ENCODE assay signal across 7 mouse cellular contexts in genomic region chr13:92751726-92752565, GRCm38 (mm10). TPM values are rescaled to one million over a fixed set of nuclear protein-coding genes. Genes with fewer than 3 reads are reported as not detected.
DNase-seq lines count a peak whose midpoint lies in the region; ATAC-seq and TF ChIP-seq lines count a peak whose summit lies in the region.

No protein-coding gene starts in this region.

- WGBS in hindbrain, postnatal 0 days = 46% methylated on average over 21 of the region's 21 CpGs

- DNase-seq in adrenal gland, adult 18-20 months (ENCODE audit: low spot score in 2 of 2) = peak; percentile 82 to 89
- peak; percentile 89 to 94 for DNase-seq in cerebellum, postnatal 25 days
- DNase-seq in frontal cortex, postnatal 36 days (ENCODE audit: low spot score in 2 of 2) = peak; percentile 93 to 98
- DNase-seq in hindbrain, postnatal 0 days (ENCODE audit: low spot score) = peak; percentile 98
- DNase-seq in left cerebral cortex, adult 8-10 months (ENCODE audit: low spot score in 2 of 2) = peak; percentile 85 to 92
- peak; percentile 78 for DNase-seq in mesoderm, embryonic 11.5 days (ENCODE audit: low read depth, low spot score)
- DNase-seq in right cerebral cortex, postnatal 4 days = peak; percentile 96

- H3K27ac ChIP-seq in hindbrain, postnatal 0 days = peak overlapping the region; percentile 63; the same call in 1 of the 2 replicates

- no peak overlapping the region for H3K4me3 ChIP-seq in hindbrain, postnatal 0 days (ENCODE audit: low read length)

- no peak overlapping the region; the same call in 1 of the 2 replicates for H3K4me2 ChIP-seq in hindbrain, postnatal 0 days (ENCODE audit: low read depth, low read length)

- ATAC-seq in hindbrain, postnatal 0 days = peak; percentile 85

- H3K27me3 ChIP-seq in hindbrain, postnatal 0 days (ENCODE audit: insufficient read depth, low read length) = no peaks in the 10 kb centered on the region

- H3K9ac ChIP-seq in hindbrain, postnatal 0 days (replicated peaks; ENCODE audit: low read length) = no peak overlapping the region

- H3K9me3 ChIP-seq in hindbrain, postnatal 0 days (ENCODE audit: low read length) = no peaks in the 10 kb centered on the region

- peak; percentile 96 for TF ChIP-seq CTCF in hindbrain, postnatal 0 days (IDR thresholded peaks at IDR 0.05; ENCODE audit: low read depth)

- H3K36me3 ChIP-seq in hindbrain, postnatal 0 days (ENCODE audit: insufficient read depth, low read length) = no peaks in the 10 kb centered on the region

- no peaks in the 10 kb centered on the region for H3K4me1 ChIP-seq in hindbrain, postnatal 0 days (ENCODE audit: insufficient read depth, low read length)

RNA-seq across cellular contexts. Expression of gene Thbs4, which starts 42.7 kb away (rescaled TPM):
- 1 to 10 TPM; 2.2 to 7.7 TPM for total RNA-seq in adrenal gland, adult 18-20 months (2021)
- total RNA-seq in hindbrain, postnatal 0 days (2014; rRNA removed) = 0.93 and 0.94 TPM in 2 replicates
- 1.00 and 1.3 TPM in 2 replicates for polyA plus RNA-seq in hindbrain, postnatal 0 days (2015; fragmentation: Nextera tagmentation; extraction: Ambion mirVana)
- total RNA-seq in left cerebral cortex, adult 8-10 months (2022) = 10 to 100 TPM; 11.1 to 16.7 (median 13.9) TPM
